16 mouse cellular contexts compared by ENCODE assay signal in the genomic region with DNA sequence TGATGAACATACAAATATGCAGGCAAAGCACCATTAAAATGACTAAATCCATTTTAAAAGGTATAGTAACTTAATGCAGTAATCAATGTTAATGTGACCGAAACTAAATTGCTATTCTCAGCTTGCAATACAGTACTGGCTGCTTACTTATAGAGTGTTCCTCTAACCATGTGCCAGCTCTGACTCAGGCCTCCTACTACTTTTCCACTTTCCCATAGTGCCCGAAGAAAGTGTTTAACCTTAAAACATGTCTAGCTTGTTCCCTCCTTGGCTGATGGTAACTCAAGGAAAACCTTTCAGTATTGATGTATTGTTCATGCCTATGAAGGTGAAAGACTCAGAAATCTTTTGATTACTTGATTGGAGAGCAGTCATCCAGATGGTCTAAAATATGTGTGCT.
"Had no signal": no experiment of that assay in that cellular context is flagged by ENCODE, and none has a peak within 500 bp of the region (broad histone marks: within the 10 kb centered on the region; RNA-seq: fewer than 3 reads in every experiment).

No protein-coding gene starts in this region.

- ATAC-seq: liver, embryonic 12.5 days; liver, postnatal 0 days; lung, postnatal 0 days; midbrain, embryonic 13.5 days; midbrain, embryonic 15.5 days; midbrain, embryonic 16.5 days had no signal

- DNase-seq: left cerebral cortex, postnatal 4 days; liver; liver, embryonic 13.5 days; liver, postnatal 0 days; lung, adult 18-20 months; lung, adult 2 months; lung, embryonic 14.5 days; lung, postnatal 10 days; lung, postnatal 36 days; lung, postnatal 4 days; midbrain, embryonic 14.5 days had no signal
